Mouse (Mus musculus) forebrain, embryonic 11.5 days (tissue): ENCODE results near the gene Mpped2. TPM values are rescaled to one million over a fixed set of nuclear protein-coding genes. Genes with fewer than 3 reads are reported as not detected.
A peak's percentile ranks its signal among the peaks of the same experiment; 100 is the strongest.

Experiments used
- ATAC-seq: fragments of 200-750 bp; cut with Nextera tagmentation; replicated peaks from 2 replicates; pipeline ENCODE4 v1.8.0; 2017; ENCODE audit warnings: moderate TSS enrichment; ENCODE audit not compliant: low FRiP score
- DNase-seq: peaks from one replicate; pipeline ENCODE4 v3.0.0-alpha.2; 2017; ENCODE audit warnings: low spot score
- H3K27ac ChIP-seq: fragments of 300-500 bp; sonication (generic); 2 replicates; pipeline ENCODE4 v1.5.1; 2014; ENCODE audit warnings: low read depth, low read length
- H3K27me3 ChIP-seq: fragments of 300-500 bp; sonication (generic); 2 replicates; pipeline ENCODE4 v1.6.1; 2014; ENCODE audit warnings: mild to moderate bottlenecking, low read length, mixed read lengths; ENCODE audit not compliant: control insufficient read depth, insufficient read depth
- H3K36me3 ChIP-seq: fragments of 300-500 bp; sonication (generic); 2 replicates; pipeline ENCODE4 v1.6.1; 2014; ENCODE audit warnings: mild to moderate bottlenecking, low read length, moderate library complexity, mixed read lengths; ENCODE audit not compliant: control insufficient read depth, insufficient read depth
- H3K4me1 ChIP-seq: fragments of 300-500 bp; sonication (generic); replicated peaks from 2 replicates; pipeline ENCODE4 v1.6.1; 2014; ENCODE audit warnings: low read length, mixed read lengths; ENCODE audit not compliant: control insufficient read depth, insufficient read depth
- H3K4me2 ChIP-seq: fragments of 300-500 bp; sonication (generic); 2 replicates; pipeline ENCODE4 v1.6.1; 2014; ENCODE audit warnings: low read depth, mild to moderate bottlenecking, low read length, moderate library complexity, mixed read lengths; ENCODE audit not compliant: severe bottlenecking
- H3K4me3 ChIP-seq: fragments of 300-500 bp; sonication (generic); 2 replicates; pipeline ENCODE4 v1.5.1; 2014; ENCODE audit warnings: low read depth, low read length
- H3K9ac ChIP-seq: fragments of 300-500 bp; sonication (generic); 2 replicates; pipeline ENCODE4 v1.6.1; 2014; ENCODE audit warnings: low read length
- H3K9me3 ChIP-seq: fragments of 300-500 bp; sonication (generic); 2 replicates; pipeline ENCODE4 v1.6.1; 2016; ENCODE audit warnings: low read length, mixed read lengths; ENCODE audit not compliant: control insufficient read depth
- WGBS: fragments of 180-500 bp; shearing (Covaris S2); extraction: QIAGEN DNeasy Blood & Tissue Kit; methylation state at CpG from one replicate; pipeline ENCODE4 v1.1.7; 2014; 5-methylcytosine and 5-hydroxymethylcytosine counted together
- polyA plus RNA-seq: library from polyadenylated mRNA; unstranded; fragments of >200 nt; fragmentation: Nextera tagmentation; extraction: Ambion mirVana; gene quantifications from 2 replicates; pipeline ENCODE4 v1.2.1, GENCODE M21; 2014

Mpped2 gene
- polyA plus RNA-seq, 1 experiment from 2014 or later = 102 TPM

DNA sequence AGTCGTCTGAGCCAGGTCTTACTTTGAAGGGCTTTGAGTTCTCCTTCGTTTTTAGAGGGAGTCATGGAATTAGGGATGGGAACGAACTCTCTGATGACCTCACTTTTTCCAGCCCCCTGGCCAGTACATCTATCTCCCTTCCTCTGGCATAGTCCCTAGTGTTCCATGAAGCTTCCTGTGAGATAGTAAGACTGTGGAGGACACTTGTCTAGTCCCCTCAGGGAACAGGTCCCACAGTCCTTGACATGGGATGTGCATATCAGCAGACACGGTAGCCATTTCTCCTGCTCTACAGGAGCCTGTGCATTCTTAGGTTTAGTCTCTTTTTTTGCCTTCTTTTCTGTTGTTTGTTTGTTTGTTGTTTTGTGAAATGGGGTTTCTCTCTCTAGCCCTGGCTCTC lies 105.8 kb downstream of the Mpped2 start:
- DNase-seq (no peak), ATAC-seq (no peak)
- Histone ChIP-seq H3K27me3 (peaks cover 3% of the 10 kb centered on the region; the same call in 1 of the 2 replicates), H3K4me3 (no peak overlapping the region), H3K9me3 (no peaks in the 10 kb centered on the region), H3K4me2 (no peak overlapping the region), H3K36me3 (no peaks in the 10 kb centered on the region), H3K9ac (no peak overlapping the region), H3K4me1 (peaks cover 21% of the 10 kb centered on the region), H3K27ac (no peak overlapping the region)
- 26% methylated on average over 4 of the region's 4 CpGs for WGBS

GRCm38 (mm10) chr2:106815898-106816297 lies 122.8 kb downstream of the Mpped2 start:
- H3K4me2 ChIP-seq = no peak overlapping the region
- H3K9me3 ChIP-seq = no peaks in the 10 kb centered on the region

GRCm38 (mm10) chr2:106821292-106821691 lies 128.2 kb downstream of the Mpped2 start:
- H3K9me3 ChIP-seq = no peaks in the 10 kb centered on the region
- WGBS = 73% methylated on average over 8 of the region's 8 CpGs

More at GRCm38 (mm10) chr2:106815898-106816297, 122.8 kb downstream of the Mpped2 start:
- Histone ChIP-seq H3K4me1 (no peaks in the 10 kb centered on the region), H3K36me3 (no peaks in the 10 kb centered on the region), H3K27ac (no peak overlapping the region), H3K4me3 (no peak overlapping the region), H3K27me3 (no peaks in the 10 kb centered on the region), H3K9ac (no peak overlapping the region)
- WGBS = 87% methylated on average over 3 of the region's 3 CpGs
- DNase-seq (no peak), ATAC-seq (no peak)

GRCm38 (mm10) chr2:106821883-106822282 lies 128.8 kb downstream of the Mpped2 start:
- Histone ChIP-seq H3K4me3 (no peak overlapping the region), H3K9ac (no peak overlapping the region), H3K4me2 (no peak overlapping the region), H3K9me3 (no peaks in the 10 kb centered on the region), H3K36me3 (no peaks in the 10 kb centered on the region), H3K27ac (peak overlapping the region; percentile 41), H3K4me1 (peaks cover 6% of the 10 kb centered on the region; the same call in 1 of the 2 replicates), H3K27me3 (no peaks in the 10 kb centered on the region)
- DNase-seq (no peak), ATAC-seq (peak; percentile 28; the same call in 1 of the 2 replicates)
- 48% methylated on average over 6 of the region's 6 CpGs for WGBS

More at GRCm38 (mm10) chr2:106821292-106821691, 128.2 kb downstream of the Mpped2 start:
- Histone ChIP-seq H3K4me2 (no peak overlapping the region), H3K9ac (no peak overlapping the region), H3K27me3 (no peaks in the 10 kb centered on the region), H3K27ac (no peak overlapping the region), H3K4me3 (no peak overlapping the region), H3K4me1 (peaks cover 6% of the 10 kb centered on the region; the same call in 1 of the 2 replicates), H3K36me3 (no peaks in the 10 kb centered on the region)
- ATAC-seq (no peak), DNase-seq (no peak)

DNA sequence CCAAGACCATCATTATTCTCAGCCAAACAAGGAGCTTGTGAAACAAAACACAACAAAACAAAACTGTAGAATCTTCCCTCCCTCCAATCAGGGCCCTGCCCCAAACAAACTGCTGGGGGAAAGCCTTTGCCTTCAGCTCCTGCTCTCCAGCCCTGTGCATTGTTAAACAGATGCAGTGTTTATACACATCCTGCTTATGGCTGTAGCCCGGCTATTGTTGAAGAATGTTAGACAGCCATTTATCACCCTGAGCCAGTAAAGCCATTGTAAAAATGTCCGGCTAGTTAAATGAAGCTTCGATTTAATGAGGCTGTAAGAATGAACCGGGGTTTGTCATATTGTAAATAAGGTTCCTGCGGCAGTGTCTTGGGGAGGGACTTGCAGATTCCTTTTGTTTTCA lies 129.5 kb downstream of the Mpped2 start:
- Histone ChIP-seq H3K4me3 (no peak overlapping the region), H3K9me3 (no peaks in the 10 kb centered on the region), H3K36me3 (no peaks in the 10 kb centered on the region), H3K27me3 (no peaks in the 10 kb centered on the region), H3K9ac (no peak overlapping the region), H3K4me2 (no peak overlapping the region), H3K27ac (peak overlapping the region; percentile 41), H3K4me1 (peaks cover 6% of the 10 kb centered on the region; the same call in 1 of the 2 replicates)
- ATAC-seq (peak; percentile 77), DNase-seq (no peak)
- 8% methylated on average over 5 of the region's 5 CpGs for WGBS

GRCm38 (mm10) chr2:106825461-106825860 lies 132.4 kb downstream of the Mpped2 start:
- Histone ChIP-seq H3K4me2 (no peak overlapping the region), H3K9me3 (no peaks in the 10 kb centered on the region), H3K4me1 (peaks cover 11% of the 10 kb centered on the region; the same call in 1 of the 2 replicates), H3K27me3 (no peaks in the 10 kb centered on the region), H3K27ac (no peak overlapping the region), H3K4me3 (no peak overlapping the region), H3K36me3 (no peaks in the 10 kb centered on the region), H3K9ac (no peak overlapping the region)
- no peak for DNase-seq
- WGBS = 88% methylated on average over 2 of the region's 2 CpGs
- ATAC-seq = no peak

- Histone ChIP-seq H3K36me3 (no peaks in the 10 kb centered on the region), H3K4me3 (no peak overlapping the region), H3K27ac (no peak overlapping the region), H3K27me3 (no peaks in the 10 kb centered on the region), H3K4me2 (no peak overlapping the region), H3K9ac (no peak overlapping the region), H3K9me3 (no peaks in the 10 kb centered on the region), H3K4me1 (peaks cover 11% of the 10 kb centered on the region; the same call in 1 of the 2 replicates)
- ATAC-seq (no peak), DNase-seq (no peak)
- WGBS = 97% methylated on average over 1 of the region's 1 CpGs
Measured at GRCm38 (mm10) chr2:106826023-106826422, 133.0 kb downstream of the Mpped2 start.

DNA sequence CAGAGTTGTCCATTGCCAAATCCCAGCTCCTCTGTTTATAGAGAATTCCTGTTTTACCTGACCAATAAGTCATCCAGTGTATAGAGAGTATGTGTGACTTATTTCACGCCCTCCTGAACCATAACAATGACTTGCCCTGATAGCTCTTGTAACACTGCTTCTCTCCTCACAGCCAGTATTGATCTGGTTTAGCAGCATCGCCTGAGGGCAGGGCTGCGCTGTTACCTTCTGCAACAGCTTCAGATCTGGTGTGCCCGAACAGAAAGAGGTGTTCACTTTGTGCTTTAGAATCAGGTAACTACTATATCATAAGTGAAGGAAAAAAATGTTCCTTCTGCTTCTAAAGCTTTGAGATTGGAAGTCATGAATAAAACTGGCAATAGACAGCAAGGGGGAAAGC lies 133.7 kb downstream of the Mpped2 start:
- ATAC-seq (no peak), DNase-seq (no peak)
- Histone ChIP-seq H3K4me3 (no peak overlapping the region), H3K27me3 (no peaks in the 10 kb centered on the region), H3K27ac (no peak overlapping the region), H3K4me2 (no peak overlapping the region), H3K36me3 (no peaks in the 10 kb centered on the region), H3K9ac (no peak overlapping the region), H3K9me3 (no peaks in the 10 kb centered on the region), H3K4me1 (peaks cover 9% of the 10 kb centered on the region; the same call in 1 of the 2 replicates)
- WGBS = 67% methylated on average over 4 of the region's 4 CpGs

DNA sequence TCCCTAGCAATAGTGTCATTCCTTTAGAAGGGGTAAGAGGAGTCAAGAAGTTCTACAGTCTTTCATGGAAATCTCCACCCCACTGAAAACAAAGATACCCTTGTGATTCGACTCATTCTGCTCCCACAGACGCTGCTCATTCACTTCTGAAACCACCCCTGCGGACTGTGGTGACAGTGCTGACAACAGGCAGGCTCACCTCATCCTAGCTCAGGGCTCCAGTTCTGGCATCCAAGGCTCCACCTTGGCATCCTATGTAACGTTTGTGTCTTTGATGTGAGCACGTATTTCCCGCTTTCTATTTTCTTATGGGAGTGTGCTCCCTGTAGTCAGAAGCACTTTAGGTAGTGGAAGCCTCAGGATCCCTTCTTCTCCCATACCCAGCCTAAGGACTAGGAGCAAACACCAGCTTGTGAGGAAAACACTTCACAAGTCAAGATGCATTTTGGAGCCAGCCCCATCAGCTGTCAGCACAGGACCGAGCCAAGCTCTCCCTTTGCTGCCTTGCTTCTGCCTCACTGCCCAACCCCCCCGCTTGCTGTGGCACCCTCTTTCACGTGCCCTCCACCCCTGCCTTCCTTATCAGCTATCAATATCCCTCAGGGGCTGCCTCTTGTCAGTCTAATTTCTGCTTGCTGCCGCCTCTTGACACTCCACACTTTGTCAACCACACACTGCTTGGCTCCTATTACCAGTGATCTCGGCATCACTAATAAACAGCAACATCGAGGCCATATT lies 135.7 kb downstream of the Mpped2 start:
- H3K36me3 ChIP-seq = no peaks in the 10 kb centered on the region
- no peaks in the 10 kb centered on the region for H3K9me3 ChIP-seq
- 60% methylated on average over 12 of the region's 12 CpGs for WGBS
- DNase-seq (no peak), ATAC-seq (peak; percentile 13; the same call in 1 of the 2 replicates)
- H3K4me3 ChIP-seq = no peak overlapping the region
- no peak overlapping the region for H3K27ac ChIP-seq
- H3K4me1 ChIP-seq = peaks cover 6% of the 10 kb centered on the region; the same call in 1 of the 2 replicates
- H3K9ac ChIP-seq = no peak overlapping the region
- H3K4me2 ChIP-seq = no peak overlapping the region
- no peaks in the 10 kb centered on the region for H3K27me3 ChIP-seq
